Mouse (Mus musculus) spleen, postnatal 10 days (tissue): Measurements from ENCODE around the gene Gm20888.
"Not testable (repeated sequence)": the region's sequence is repeated elsewhere in the genome, so short reads cannot be mapped to it uniquely, and the experiment has no call there.

Experiments
- DNase-seq, 2 experiments: peaks; one replicate each; pipeline ENCODE4 v3.0.0; 2021 to 2022; ENCODE audit warnings: low spot score in 2 of 2

Gene Gm20888

DNA sequence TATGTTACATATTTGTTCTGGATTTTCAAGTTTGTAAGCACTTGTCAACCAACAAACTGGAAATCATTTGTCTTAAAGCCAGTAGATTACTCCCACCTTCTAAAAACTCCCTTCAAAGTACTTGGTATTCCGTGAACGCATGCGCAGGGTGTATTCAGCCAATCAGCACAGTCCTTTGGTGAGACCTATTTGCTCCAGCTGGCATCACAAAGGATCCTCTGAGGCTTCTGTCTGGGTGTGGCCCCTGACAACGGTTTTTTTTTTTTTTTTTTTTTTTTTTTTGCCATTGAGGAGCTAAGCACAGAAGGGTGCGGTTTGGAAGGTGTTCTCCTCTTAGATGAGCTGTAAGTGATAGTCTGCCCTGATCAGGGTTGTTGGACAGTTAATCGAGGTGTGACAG is at the start of gene Gm20888:
TSS of gene Gm20888 (plus strand) at position 301 of the 400 bp plus-strand sequence.
- DNase-seq, result not testable (repeated sequence)
